Mouse (Mus musculus) gastrocnemius, postnatal 10 days (tissue): ENCODE data around the gene Anks3. TPM values are rescaled to one million over a fixed set of nuclear protein-coding genes. Genes with fewer than 3 reads are reported as not detected.

Source experiments
- DNase-seq: peaks from one replicate; pipeline ENCODE4 v3.0.0; 2021; ENCODE audit warnings: mixed read lengths
- total RNA-seq, 2 experiments: library from RNA; stranded (reverse); gene quantifications; 2 replicates each; pipeline ENCODE4 v1.2.3; 2021

Gene Anks3
- total RNA-seq, 2 experiments from 2014 or later: 14.9 to 21.5 TPM

GRCm38 (mm10) chr16:4896249-4897027 lies 67.6 kb downstream of the Anks3 start:
- no peak for DNase-seq

- DNase-seq: no peak
These were observed 69.7 kb downstream of the Anks3 start for GRCm38 (mm10) chr16:4894201-4894908.

- DNase-seq: no peak
These were observed 71.8 kb downstream of the Anks3 start for GRCm38 (mm10) chr16:4892171-4892570.

Other genes with a start within 250 kb of the Anks3 start
- 1 to 10 TPM; 6.8 to 7.1 TPM for gene Nmral1, start 244.8 kb downstream of the Anks3 start, total RNA-seq
- 10 to 100 TPM; 45.1 to 51.1 TPM for gene Hmox2, start 237.8 kb downstream of the Anks3 start, total RNA-seq
- gene Cdip1, start 173.9 kb downstream of the Anks3 start, total RNA-seq: 10 to 100 TPM; 82.1 to 91.9 TPM
- gene 4930562C15Rik, start 128.8 kb downstream of the Anks3 start, total RNA-seq: not detected
- gene Ubald1, start 83.9 kb downstream of the Anks3 start, total RNA-seq: 10 to 100 TPM; 28.1 to 33.4 TPM
- 10 to 100 TPM; 62.2 to 68.4 TPM for gene Mgrn1, start 78.0 kb downstream of the Anks3 start, total RNA-seq
- 10 to 100 TPM; 32.6 to 35.2 TPM for gene Nudt16l1, start 25.4 kb downstream of the Anks3 start, total RNA-seq
- not detected for gene Sept12, start 33.6 kb upstream of the Anks3 start, total RNA-seq
- not detected for gene Smim22, start 43.1 kb upstream of the Anks3 start, total RNA-seq
- gene Rogdi, start 49.3 kb upstream of the Anks3 start, total RNA-seq: 10 to 100 TPM; 11.7 to 16.7 TPM
- 10 to 100 TPM; 44.2 to 45.6 TPM for gene Glyr1, start 85.7 kb upstream of the Anks3 start, total RNA-seq
- 10 to 100 TPM; 27.1 to 33.0 TPM for gene Ubn1, start 85.9 kb upstream of the Anks3 start, total RNA-seq
- gene Ppl, start 168.2 kb upstream of the Anks3 start, total RNA-seq: under 1 TPM; 0.12 to 0.25 TPM
- 10 to 100 TPM in 1 of 2 experiments, 1 to 10 TPM in 1; 8.8 to 13.3 TPM for gene Sec14l5, start 182.9 kb upstream of the Anks3 start, total RNA-seq
- 1 to 10 TPM; 6.6 to 7.0 TPM for gene Nagpa, start 239.8 kb upstream of the Anks3 start, total RNA-seq